Mouse (Mus musculus) stomach, embryonic 15.5 days (tissue): ENCODE data around the gene Apold1. TPM values are rescaled to one million over a fixed set of nuclear protein-coding genes. Genes with fewer than 3 reads are reported as not detected.

Source experiments
- ATAC-seq: fragments of 200-750 bp; cut with Nextera tagmentation; 2 replicates; pipeline ENCODE4 v1.8.0; 2017; ENCODE audit warnings: low read depth, moderate number of reproducible peaks, moderate TSS enrichment; ENCODE audit not compliant: insufficient read depth, low FRiP score
- H3K27ac ChIP-seq: fragments of 300-500 bp; sonication (generic); 2 replicates; pipeline ENCODE4 v1.5.1; 2015; ENCODE audit warnings: mild to moderate bottlenecking, inconsistent platforms
- H3K27me3 ChIP-seq: fragments of 300-500 bp; sonication (generic); replicated peaks from 2 replicates; pipeline ENCODE4 v1.6.1; 2015; ENCODE audit warnings: inconsistent platforms
- H3K36me3 ChIP-seq: fragments of 300-500 bp; sonication (generic); 2 replicates; pipeline ENCODE4 v1.6.1; 2015; ENCODE audit warnings: inconsistent platforms
- H3K4me1 ChIP-seq: fragments of 300-500 bp; sonication (generic); 2 replicates; pipeline ENCODE4 v1.6.1; 2015; ENCODE audit warnings: inconsistent platforms
- H3K4me2 ChIP-seq: fragments of 300-500 bp; sonication (generic); 2 replicates; pipeline ENCODE4 v1.6.1; 2015; ENCODE audit warnings: mild to moderate bottlenecking, inconsistent platforms
- H3K4me3 ChIP-seq: fragments of 300-500 bp; sonication (generic); replicated peaks from 2 replicates; pipeline ENCODE4 v1.5.1; 2015; ENCODE audit warnings: inconsistent platforms
- H3K9ac ChIP-seq: fragments of 300-500 bp; sonication (generic); 2 replicates; pipeline ENCODE4 v1.6.1; 2015; ENCODE audit warnings: inconsistent platforms
- H3K9me3 ChIP-seq: fragments of 300-500 bp; sonication (generic); 2 replicates; pipeline ENCODE4 v1.6.1; 2016; ENCODE audit warnings: inconsistent platforms
- WGBS: fragments of 180-500 bp; shearing (Covaris S2); methylation state at CpG from one replicate; pipeline ENCODE4 v1.1.7; 2015; 5-methylcytosine and 5-hydroxymethylcytosine counted together
- polyA plus RNA-seq: library from polyadenylated mRNA; unstranded; fragments of >200 nt; fragmentation: Nextera tagmentation; extraction: Ambion mirVana; gene quantifications from 2 replicates; pipeline ENCODE4 v1.2.1, GENCODE M21; 2015

Gene Apold1
- polyA plus RNA-seq, 1 experiment from 2014 or later: 3.2 TPM

GRCm38 (mm10) chr6:135011048-135011733 lies 29.7 kb downstream of the Apold1 start, which contains the start of gene Ddx47:
TSS of gene Ddx47 (plus strand) at chr6:135011612.
- H3K9me3 ChIP-seq: no peaks in the 10 kb centered on the region
- no peaks in the 10 kb centered on the region for H3K27me3 ChIP-seq
- WGBS: 2% methylated on average over 19 of the region's 19 CpGs
- H3K36me3 ChIP-seq: peaks cover 22% of the 10 kb centered on the region
- peak within 1 kb of the TSS; percentile 64 for H3K9ac ChIP-seq
- H3K4me3 ChIP-seq: peak within 1 kb of the TSS; percentile 79
- peaks cover 6% of the 10 kb centered on the region for H3K4me1 ChIP-seq
- H3K27ac ChIP-seq: peak within 1 kb of the TSS; percentile 28; the same call in 1 of the 2 replicates
- peak; percentile 88 for ATAC-seq
- H3K4me2 ChIP-seq: peak within 1 kb of the TSS; percentile 77

- peak; percentile 23; the same call in 1 of the 2 replicates for ATAC-seq
- Histone ChIP-seq H3K4me3 (peak overlapping the region; percentile 79), H3K4me2 (peak overlapping the region; percentile 77), H3K9ac (peak overlapping the region; percentile 64), H3K27me3 (no peaks in the 10 kb centered on the region), H3K36me3 (peaks cover 27% of the 10 kb centered on the region), H3K27ac (peak overlapping the region; percentile 28; the same call in 1 of the 2 replicates), H3K4me1 (peaks cover 6% of the 10 kb centered on the region), H3K9me3 (no peaks in the 10 kb centered on the region)
- under 1% methylated on average over 14 of the region's 14 CpGs for WGBS
These were observed 30.2 kb downstream of the Apold1 start for GRCm38 (mm10) chr6:135011734-135012116.

GRCm38 (mm10) chr6:135017211-135017610 lies 35.7 kb downstream of the Apold1 start:
- H3K9me3 ChIP-seq: no peaks in the 10 kb centered on the region
- peaks cover 4% of the 10 kb centered on the region for H3K4me1 ChIP-seq
- no peak for ATAC-seq
- no peak overlapping the region for H3K4me2 ChIP-seq
- no peak overlapping the region for H3K9ac ChIP-seq
- 84% methylated on average over 11 of the region's 11 CpGs for WGBS
- H3K4me3 ChIP-seq: no peak overlapping the region
- H3K27me3 ChIP-seq: no peaks in the 10 kb centered on the region
- peaks cover 79% of the 10 kb centered on the region for H3K36me3 ChIP-seq
- H3K27ac ChIP-seq: no peak overlapping the region

GRCm38 (mm10) chr6:135019564-135019963 lies 38.0 kb downstream of the Apold1 start:
- no peaks in the 10 kb centered on the region for H3K9me3 ChIP-seq
- 85% methylated on average over 10 of the region's 10 CpGs for WGBS

GRCm38 (mm10) chr6:135021633-135022032 lies 40.1 kb downstream of the Apold1 start:
- no peak overlapping the region for H3K9ac ChIP-seq
- WGBS: 87% methylated on average over 3 of the region's 3 CpGs
- H3K27ac ChIP-seq: no peak overlapping the region
- H3K36me3 ChIP-seq: peaks cover 73% of the 10 kb centered on the region
- H3K4me1 ChIP-seq: no peaks in the 10 kb centered on the region
- H3K4me2 ChIP-seq: no peak overlapping the region
- no peaks in the 10 kb centered on the region for H3K27me3 ChIP-seq
- H3K4me3 ChIP-seq: no peak overlapping the region
- no peak for ATAC-seq
- no peaks in the 10 kb centered on the region for H3K9me3 ChIP-seq

More at GRCm38 (mm10) chr6:135019564-135019963, 38.0 kb downstream of the Apold1 start:
- H3K9ac ChIP-seq: no peak overlapping the region
- no peak overlapping the region for H3K27ac ChIP-seq
- H3K27me3 ChIP-seq: no peaks in the 10 kb centered on the region
- ATAC-seq: no peak
- peaks cover 89% of the 10 kb centered on the region for H3K36me3 ChIP-seq
- H3K4me2 ChIP-seq: no peak overlapping the region
- no peak overlapping the region for H3K4me3 ChIP-seq
- H3K4me1 ChIP-seq: no peaks in the 10 kb centered on the region

- Histone ChIP-seq H3K4me2 (no peak overlapping the region), H3K4me1 (no peaks in the 10 kb centered on the region), H3K9ac (no peak overlapping the region), H3K4me3 (no peak overlapping the region), H3K9me3 (no peaks in the 10 kb centered on the region), H3K27ac (no peak overlapping the region), H3K36me3 (peaks cover 56% of the 10 kb centered on the region), H3K27me3 (no peaks in the 10 kb centered on the region)
- 87% methylated on average over 14 of the region's 14 CpGs for WGBS
- no peak for ATAC-seq
These were observed 41.9 kb downstream of the Apold1 start for GRCm38 (mm10) chr6:135023379-135023778.

- no peak overlapping the region for H3K4me2 ChIP-seq
- H3K36me3 ChIP-seq: peaks cover 41% of the 10 kb centered on the region
- H3K9me3 ChIP-seq: no peaks in the 10 kb centered on the region
- no peaks in the 10 kb centered on the region; the same call in 1 of the 2 replicates for H3K4me1 ChIP-seq
- H3K27ac ChIP-seq: peak overlapping the region; percentile 53; the same call in 1 of the 2 replicates
- no peak for ATAC-seq
- H3K9ac ChIP-seq: no peak overlapping the region
- 69% methylated on average over 1 of the region's 1 CpGs for WGBS
- no peaks in the 10 kb centered on the region for H3K27me3 ChIP-seq
- H3K4me3 ChIP-seq: no peak overlapping the region
These were observed 43.4 kb downstream of the Apold1 start for GRCm38 (mm10) chr6:135024781-135025420.

GRCm38 (mm10) chr6:135026232-135026631 lies 44.7 kb downstream of the Apold1 start:
- no peaks in the 10 kb centered on the region for H3K27me3 ChIP-seq
- no peak overlapping the region for H3K27ac ChIP-seq
- ATAC-seq: 0 out of 2 replicates have a peak, but pooled peaks have one; percentile 58
- H3K4me3 ChIP-seq: no peak overlapping the region
- no peak overlapping the region for H3K9ac ChIP-seq
- WGBS: 3% methylated on average over 3 of the region's 3 CpGs
- H3K4me2 ChIP-seq: no peak overlapping the region
- H3K9me3 ChIP-seq: no peaks in the 10 kb centered on the region
- peaks cover 28% of the 10 kb centered on the region for H3K36me3 ChIP-seq
- H3K4me1 ChIP-seq: no peaks in the 10 kb centered on the region; the same call in 1 of the 2 replicates

- Histone ChIP-seq H3K27me3 (no peaks in the 10 kb centered on the region), H3K4me2 (no peak overlapping the region), H3K4me3 (no peak overlapping the region), H3K27ac (no peak overlapping the region), H3K36me3 (peaks cover 23% of the 10 kb centered on the region), H3K9ac (no peak overlapping the region), H3K9me3 (no peaks in the 10 kb centered on the region), H3K4me1 (no peaks in the 10 kb centered on the region; the same call in 1 of the 2 replicates)
- WGBS: 69% methylated on average over 2 of the region's 2 CpGs
- no peak for ATAC-seq
These were observed 45.2 kb downstream of the Apold1 start for GRCm38 (mm10) chr6:135026755-135027154.

GRCm38 (mm10) chr6:135029246-135029645 lies 47.7 kb downstream of the Apold1 start:
- WGBS: 51% methylated on average over 4 of the region's 4 CpGs
- peak; percentile 73 for ATAC-seq
- peaks cover under 1% of the 10 kb centered on the region; the same call in 1 of the 2 replicates for H3K36me3 ChIP-seq
- peak overlapping the region; percentile 35; the same call in 1 of the 2 replicates for H3K27ac ChIP-seq
- no peak overlapping the region for H3K4me2 ChIP-seq
- no peak overlapping the region for H3K9ac ChIP-seq
- H3K4me1 ChIP-seq: no peaks in the 10 kb centered on the region; the same call in 1 of the 2 replicates
- no peaks in the 10 kb centered on the region for H3K27me3 ChIP-seq
- no peaks in the 10 kb centered on the region for H3K9me3 ChIP-seq
- no peak overlapping the region for H3K4me3 ChIP-seq
